Mouse (Mus musculus): ENCODE results near the gene Sec24a. TPM values are rescaled to one million over a fixed set of nuclear protein-coding genes. Genes with fewer than 3 reads are reported as not detected.

Gene Sec24a
- polyA plus RNA-seq, 1 experiment from 2014 or later, result 11.7 TPM

- H3K27ac ChIP-seq (ENCODE audit: low read length), result no peak overlapping the region
- WGBS, result 63% methylated on average over 13 of the region's 13 CpGs
- no peak for ATAC-seq (ENCODE audit: low FRiP score, low TSS enrichment)
- no peak overlapping the region for H3K4me3 ChIP-seq (ENCODE audit: low read length)
- H3K9ac ChIP-seq (replicated peaks; ENCODE audit: low read length), result no peak overlapping the region
- no peaks in the 10 kb centered on the region for H3K27me3 ChIP-seq (ENCODE audit: insufficient read depth, low read length)
- H3K4me2 ChIP-seq (replicated peaks; ENCODE audit: low read depth, low read length), result no peak overlapping the region
- peaks cover 23% of the 10 kb centered on the region for H3K36me3 ChIP-seq (ENCODE audit: insufficient read depth, low read length)
- no peaks in the 10 kb centered on the region for H3K9me3 ChIP-seq (ENCODE audit: low read length)
- H3K4me1 ChIP-seq (ENCODE audit: insufficient read depth, low read length), result peaks cover 41% of the 10 kb centered on the region
Observed at GRCm38 (mm10) chr11:51645293-51645692, 118.1 kb downstream of the Sec24a start.

GRCm38 (mm10) chr11:51644217-51644616 is 119.2 kb downstream of the Sec24a start:
- WGBS, result 79% methylated on average over 16 of the region's 16 CpGs
- no peak overlapping the region for H3K27ac ChIP-seq (ENCODE audit: low read length)

GRCm38 (mm10) chr11:51643761-51644160 is 119.7 kb downstream of the Sec24a start:
- Histone ChIP-seq H3K9ac (replicated peaks; ENCODE audit: low read length) (peak overlapping the region; percentile 35; the same call in 1 of the 2 replicates), H3K4me1 (ENCODE audit: insufficient read depth, low read length) (peaks cover 26% of the 10 kb centered on the region), H3K36me3 (ENCODE audit: insufficient read depth, low read length) (peaks cover 23% of the 10 kb centered on the region), H3K27ac (ENCODE audit: low read length) (no peak overlapping the region), H3K27me3 (ENCODE audit: insufficient read depth, low read length) (no peaks in the 10 kb centered on the region), H3K9me3 (ENCODE audit: low read length) (no peaks in the 10 kb centered on the region), H3K4me3 (ENCODE audit: low read length) (no peak overlapping the region), H3K4me2 (replicated peaks; ENCODE audit: low read depth, low read length) (no peak overlapping the region)
- WGBS, result 61% methylated on average over 15 of the region's 15 CpGs
- no peak for ATAC-seq (ENCODE audit: low FRiP score, low TSS enrichment)

More at GRCm38 (mm10) chr11:51644217-51644616, 119.2 kb downstream of the Sec24a start:
- Histone ChIP-seq H3K9me3 (ENCODE audit: low read length) (no peaks in the 10 kb centered on the region), H3K27me3 (ENCODE audit: insufficient read depth, low read length) (no peaks in the 10 kb centered on the region), H3K4me3 (ENCODE audit: low read length) (no peak overlapping the region), H3K4me1 (ENCODE audit: insufficient read depth, low read length) (peaks cover 31% of the 10 kb centered on the region), H3K36me3 (ENCODE audit: insufficient read depth, low read length) (peaks cover 23% of the 10 kb centered on the region), H3K4me2 (replicated peaks; ENCODE audit: low read depth, low read length) (no peak overlapping the region), H3K9ac (replicated peaks; ENCODE audit: low read length) (peak overlapping the region; percentile 35; the same call in 1 of the 2 replicates)
- ATAC-seq (ENCODE audit: low FRiP score, low TSS enrichment), result no peak

- H3K4me1 ChIP-seq (ENCODE audit: insufficient read depth, low read length), result peaks cover 22% of the 10 kb centered on the region
- H3K4me2 ChIP-seq (replicated peaks; ENCODE audit: low read depth, low read length), result no peak overlapping the region
- H3K27me3 ChIP-seq (ENCODE audit: insufficient read depth, low read length), result no peaks in the 10 kb centered on the region
- H3K27ac ChIP-seq (ENCODE audit: low read length), result no peak overlapping the region
- no peaks in the 10 kb centered on the region for H3K9me3 ChIP-seq (ENCODE audit: low read length)
- no peak overlapping the region for H3K9ac ChIP-seq (replicated peaks; ENCODE audit: low read length)
- H3K36me3 ChIP-seq (ENCODE audit: insufficient read depth, low read length), result peaks cover 23% of the 10 kb centered on the region
- 74% methylated on average over 9 of the region's 9 CpGs for WGBS
- ATAC-seq (ENCODE audit: low FRiP score, low TSS enrichment), result no peak
- H3K4me3 ChIP-seq (ENCODE audit: low read length), result no peak overlapping the region
Observed at GRCm38 (mm10) chr11:51643202-51643601, 120.2 kb downstream of the Sec24a start.

Other genes with a start within 250 kb of the Sec24a start
- gene Phykpl, start 178.9 kb downstream of the Sec24a start, polyA plus RNA-seq (2015; fragmentation: Nextera tagmentation; extraction: Ambion mirVana), result 25.0 and 26.2 TPM in 2 replicates
- 343 and 374 TPM in 2 replicates for gene Hnrnpab, start 156.8 kb downstream of the Sec24a start, polyA plus RNA-seq (2015; fragmentation: Nextera tagmentation; extraction: Ambion mirVana)
- gene Nhp2, start 143.9 kb downstream of the Sec24a start, polyA plus RNA-seq (2015; fragmentation: Nextera tagmentation; extraction: Ambion mirVana), result 156 and 158 TPM in 2 replicates
- gene Rmnd5b, start 127.7 kb downstream of the Sec24a start, polyA plus RNA-seq (2015; fragmentation: Nextera tagmentation; extraction: Ambion mirVana), result 48.9 and 51.9 TPM in 2 replicates
- 30.9 and 34.1 TPM in 2 replicates for gene N4bp3, start 112.8 kb downstream of the Sec24a start, polyA plus RNA-seq (2015; fragmentation: Nextera tagmentation; extraction: Ambion mirVana)
- 4.0 and 4.5 TPM in 2 replicates for gene D930048N14Rik, start 112.7 kb downstream of the Sec24a start, polyA plus RNA-seq (2015; fragmentation: Nextera tagmentation; extraction: Ambion mirVana)
- gene 0610009B22Rik, start 74.8 kb downstream of the Sec24a start, polyA plus RNA-seq (2015; fragmentation: Nextera tagmentation; extraction: Ambion mirVana), result 105 and 107 TPM in 2 replicates
- 109 and 113 TPM in 2 replicates for gene Sar1b, start 53 bp upstream of the Sec24a start, polyA plus RNA-seq (2015; fragmentation: Nextera tagmentation; extraction: Ambion mirVana)
- gene Jade2, start 94.0 kb upstream of the Sec24a start, polyA plus RNA-seq (2015; fragmentation: Nextera tagmentation; extraction: Ambion mirVana), result 0.87 and 1.1 TPM in 2 replicates
- 95.5 and 99.8 TPM in 2 replicates for gene Cdkn2aipnl, start 204.0 kb upstream of the Sec24a start, polyA plus RNA-seq (2015; fragmentation: Nextera tagmentation; extraction: Ambion mirVana)
- gene Ube2b, start 237.1 kb upstream of the Sec24a start, polyA plus RNA-seq (2015; fragmentation: Nextera tagmentation; extraction: Ambion mirVana), result 216 and 220 TPM in 2 replicates
- 7.8 and 9.2 TPM in 2 replicates for gene Cdkl3, start 240.6 kb upstream of the Sec24a start, polyA plus RNA-seq (2015; fragmentation: Nextera tagmentation; extraction: Ambion mirVana)

All from kidney, embryonic 16.5 days (tissue).